Mouse (Mus musculus): ENCODE measurements around the gene Cd200. TPM values are rescaled to one million over a fixed set of nuclear protein-coding genes. Genes with fewer than 3 reads are reported as not detected.
A peak's percentile ranks its signal among the peaks of the same experiment; 100 is the strongest.
"Not testable (repeated sequence)": the region's sequence is repeated elsewhere in the genome, so short reads cannot be mapped to it uniquely, and the experiment has no call there.

Cd200 gene
- polyA plus RNA-seq, 1 experiment from 2014 or later, result 214 TPM

GRCm38 (mm10) chr16:45352875-45353274 is 56.0 kb downstream of the Cd200 start:
- ATAC-seq (replicated peaks), result peak; percentile 77; the same call in 1 of the 2 replicates
- H3K27ac ChIP-seq (replicated peaks), result no peak overlapping the region
- no peak overlapping the region for H3K9ac ChIP-seq (replicated peaks)
- H3K4me3 ChIP-seq, result no peak overlapping the region
- H3K4me2 ChIP-seq (replicated peaks), result no peak overlapping the region
- H3K9me3 ChIP-seq, result no peaks in the 10 kb centered on the region
- H3K27me3 ChIP-seq, result no peaks in the 10 kb centered on the region
- H3K4me1 ChIP-seq, result no peaks in the 10 kb centered on the region
- H3K36me3 ChIP-seq, result no peaks in the 10 kb centered on the region

DNA sequence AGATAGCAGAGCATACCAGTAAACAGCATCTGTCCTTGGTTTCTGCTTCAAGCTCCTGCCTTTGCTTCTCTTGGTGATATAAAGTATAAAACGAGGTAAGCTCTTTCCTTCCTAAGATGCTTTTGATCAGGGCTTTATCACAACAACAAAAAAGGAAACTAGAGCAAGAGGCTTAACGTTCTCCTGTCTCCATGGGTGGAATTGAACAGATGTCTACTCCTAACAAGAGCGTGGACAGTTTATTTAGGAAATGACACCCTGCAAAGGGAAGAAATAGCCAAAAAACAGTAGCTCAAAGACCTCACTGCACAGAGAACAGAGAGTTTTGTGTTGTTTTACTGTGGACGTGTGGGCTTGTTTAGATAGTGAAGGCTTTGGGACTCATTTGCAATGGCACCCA is 58.1 kb downstream of the Cd200 start:
- H3K27me3 ChIP-seq, result no peaks in the 10 kb centered on the region
- no peaks in the 10 kb centered on the region for H3K36me3 ChIP-seq
- no peaks in the 10 kb centered on the region for H3K4me1 ChIP-seq
- 44% methylated on average over 4 of the region's 4 CpGs for WGBS
- no peak for ATAC-seq (replicated peaks)
- no peak overlapping the region for H3K9ac ChIP-seq (replicated peaks)
- H3K4me2 ChIP-seq (replicated peaks), result no peak overlapping the region
- H3K4me3 ChIP-seq, result no peak overlapping the region
- no peak overlapping the region for H3K27ac ChIP-seq (replicated peaks)
- H3K9me3 ChIP-seq, result no peaks in the 10 kb centered on the region

DNA sequence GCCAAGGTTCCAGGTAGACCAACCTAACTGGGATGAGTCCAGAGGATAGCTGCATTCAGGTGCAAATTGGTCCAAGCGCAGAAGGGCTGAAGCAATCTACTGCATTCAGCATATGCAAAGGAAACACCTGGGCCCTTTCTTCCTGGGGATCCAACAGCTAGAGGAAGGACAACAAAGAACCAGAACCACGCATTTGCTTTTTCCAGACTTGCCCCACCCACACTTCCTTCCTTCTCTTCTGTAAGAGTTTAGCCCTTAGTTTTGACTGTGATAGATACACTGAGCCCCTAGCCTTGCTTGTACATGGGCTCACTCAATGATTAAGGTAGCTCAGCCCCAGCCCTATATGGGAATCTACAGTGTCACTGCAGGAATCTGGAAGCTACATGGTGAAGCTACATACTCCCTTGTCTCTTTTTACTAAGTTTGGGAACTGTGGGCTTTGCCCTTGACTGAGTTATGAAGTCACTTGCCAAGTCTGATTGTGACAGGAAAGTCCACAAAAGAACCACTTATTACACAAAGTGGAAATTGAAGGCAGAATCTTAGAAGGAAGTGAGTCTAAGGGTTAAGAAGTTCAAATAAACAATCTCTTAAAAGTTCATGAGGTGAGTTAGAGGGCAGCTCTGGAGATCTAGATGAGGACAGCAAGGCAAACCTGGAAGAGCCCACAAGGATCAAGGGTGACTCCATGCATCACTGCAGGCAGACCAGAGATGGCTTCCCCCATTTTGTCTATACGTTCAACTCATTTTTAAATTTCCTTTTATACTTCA is 59.1 kb downstream of the Cd200 start:
- Histone ChIP-seq H3K4me2 (replicated peaks) (no peak overlapping the region), H3K9me3 (no peaks in the 10 kb centered on the region), H3K9ac (replicated peaks) (no peak overlapping the region), H3K27me3 (no peaks in the 10 kb centered on the region), H3K27ac (replicated peaks) (no peak overlapping the region), H3K36me3 (no peaks in the 10 kb centered on the region), H3K4me3 (no peak overlapping the region), H3K4me1 (no peaks in the 10 kb centered on the region)
- WGBS, result 81% methylated on average over 3 of the region's 3 CpGs
- ATAC-seq (replicated peaks), result no peak

DNA sequence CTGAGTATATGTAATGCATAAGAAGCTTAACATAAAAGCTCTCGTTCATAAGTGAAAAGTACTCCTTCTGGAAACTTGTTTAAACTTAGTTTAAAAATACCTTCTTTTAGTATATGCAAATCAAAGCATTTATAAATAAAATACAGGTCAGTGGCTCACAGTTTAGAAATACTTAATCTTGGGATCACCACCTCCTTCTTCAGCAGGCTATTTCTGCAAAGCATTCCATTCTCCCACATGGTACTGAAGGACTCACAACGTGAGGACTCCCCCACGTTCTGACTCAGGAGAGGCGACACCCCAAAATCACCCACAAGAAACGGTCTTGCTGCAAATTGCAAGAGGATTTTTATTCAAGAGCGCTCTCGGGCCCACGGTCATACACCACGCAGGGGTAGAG is 60.6 kb downstream of the Cd200 start:
- H3K4me3 ChIP-seq; ATAC-seq (replicated peaks); H3K9ac ChIP-seq (replicated peaks); H3K9me3 ChIP-seq; H3K36me3 ChIP-seq; H3K27ac ChIP-seq (replicated peaks); H3K4me1 ChIP-seq; H3K27me3 ChIP-seq; H3K4me2 ChIP-seq (replicated peaks): not testable (repeated sequence)
- WGBS, result 97% methylated on average over 9 of the region's 9 CpGs

DNA sequence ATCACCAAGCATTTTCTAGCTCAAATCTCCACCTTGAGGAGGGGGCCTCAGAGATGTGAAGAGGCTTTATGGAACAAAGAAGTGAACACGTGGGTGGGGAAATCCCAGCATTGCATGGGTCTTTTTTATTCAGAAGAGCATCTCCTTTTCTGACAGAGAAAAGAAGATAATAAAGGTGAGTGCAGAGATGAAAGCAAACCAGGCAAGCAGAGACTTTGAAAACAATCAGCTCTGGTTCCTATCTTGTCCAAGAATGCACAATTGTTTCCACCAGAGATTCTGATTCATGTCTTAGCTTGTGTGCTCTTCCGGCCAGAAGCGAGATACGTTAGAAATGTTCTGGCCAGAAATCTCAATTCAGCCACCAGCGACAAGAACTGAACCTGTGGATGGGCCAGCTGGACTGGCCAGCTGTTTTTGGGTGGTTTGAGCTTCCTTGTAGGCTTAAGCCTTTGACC is 61.9 kb downstream of the Cd200 start:
- no peak for ATAC-seq (replicated peaks)
- no peak overlapping the region for H3K4me3 ChIP-seq
- no peak overlapping the region for H3K9ac ChIP-seq (replicated peaks)
- no peaks in the 10 kb centered on the region for H3K36me3 ChIP-seq
- H3K4me2 ChIP-seq (replicated peaks), result no peak overlapping the region
- H3K27me3 ChIP-seq, result no peaks in the 10 kb centered on the region
- no peak overlapping the region for H3K27ac ChIP-seq (replicated peaks)
- WGBS, result 94% methylated on average over 5 of the region's 5 CpGs
- no peaks in the 10 kb centered on the region for H3K4me1 ChIP-seq
- H3K9me3 ChIP-seq, result no peaks in the 10 kb centered on the region

DNA sequence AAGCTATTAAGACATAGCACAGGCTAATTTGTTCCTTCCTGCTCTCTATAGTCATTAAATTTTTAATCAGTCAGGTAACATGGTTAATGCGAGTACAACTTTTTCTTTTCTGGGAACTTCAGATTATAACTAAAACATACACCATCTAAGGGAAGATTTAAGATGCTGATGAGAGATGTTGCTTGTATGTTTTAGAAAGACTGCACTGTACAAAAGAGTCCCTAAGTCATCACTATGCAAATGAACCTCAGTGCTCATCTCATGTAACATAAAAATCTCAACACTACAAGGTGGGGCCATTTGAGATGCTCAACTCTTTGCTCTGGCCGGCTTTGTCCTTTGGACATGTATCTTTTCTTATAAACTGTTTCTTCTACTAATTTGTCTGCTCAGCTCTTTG is 62.5 kb downstream of the Cd200 start:
- Histone ChIP-seq H3K9me3 (no peaks in the 10 kb centered on the region), H3K36me3 (no peaks in the 10 kb centered on the region), H3K4me3 (no peak overlapping the region), H3K4me2 (replicated peaks) (no peak overlapping the region), H3K27ac (replicated peaks) (no peak overlapping the region), H3K27me3 (no peaks in the 10 kb centered on the region), H3K4me1 (no peaks in the 10 kb centered on the region), H3K9ac (replicated peaks) (no peak overlapping the region)
- ATAC-seq (replicated peaks), result no peak
- WGBS, result 94% methylated on average over 2 of the region's 2 CpGs

DNA sequence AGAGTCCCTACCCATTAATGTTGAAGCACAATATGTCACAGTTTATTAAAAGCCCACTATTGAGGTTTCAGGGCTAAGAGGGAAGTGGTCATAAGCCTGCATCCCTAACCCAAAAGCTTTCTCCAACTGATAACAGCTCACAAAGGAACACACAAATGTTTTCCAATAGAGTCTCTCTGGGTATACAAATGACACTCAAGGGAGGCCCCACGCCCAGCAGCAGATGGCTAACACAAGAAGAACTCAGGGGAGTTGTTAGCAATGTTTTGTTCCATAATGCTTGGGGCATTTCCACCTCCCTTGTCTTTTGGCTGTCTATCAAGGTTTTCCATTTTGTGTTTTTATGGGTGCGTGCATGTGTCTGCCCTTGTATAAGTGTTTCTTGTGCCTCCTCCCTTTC is 64.0 kb downstream of the Cd200 start:
- no peak overlapping the region for H3K9ac ChIP-seq (replicated peaks)
- H3K4me1 ChIP-seq, result no peaks in the 10 kb centered on the region
- no peak overlapping the region for H3K4me3 ChIP-seq
- no peak for ATAC-seq (replicated peaks)
- no peaks in the 10 kb centered on the region for H3K9me3 ChIP-seq
- no peak overlapping the region for H3K27ac ChIP-seq (replicated peaks)
- H3K4me2 ChIP-seq (replicated peaks), result no peak overlapping the region
- no peaks in the 10 kb centered on the region for H3K27me3 ChIP-seq
- no peaks in the 10 kb centered on the region for H3K36me3 ChIP-seq
- 58% methylated on average over 2 of the region's 2 CpGs for whole genome bisulfite sequencing

DNA sequence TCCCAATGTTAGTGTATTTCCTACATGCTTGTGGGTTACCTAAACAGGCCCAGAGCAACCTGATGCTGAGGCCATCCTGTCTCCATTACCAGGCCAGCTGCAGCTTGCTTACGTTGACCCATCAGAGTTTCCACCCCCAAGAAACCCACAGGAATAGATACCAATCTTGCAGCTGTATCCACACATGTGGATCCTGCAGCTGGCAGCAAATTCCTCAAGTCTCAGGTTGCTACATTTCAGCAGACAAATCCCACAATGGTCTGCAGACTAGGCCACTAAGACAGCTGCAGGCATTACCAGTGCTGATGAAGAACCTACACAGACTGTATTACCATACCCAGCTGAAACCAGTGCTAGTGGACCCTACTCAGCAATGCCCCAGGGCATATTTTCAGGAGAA is 72.4 kb downstream of the Cd200 start:
- no peaks in the 10 kb centered on the region for H3K9me3 ChIP-seq
- H3K4me3 ChIP-seq, result no peak overlapping the region
- no peaks in the 10 kb centered on the region for H3K36me3 ChIP-seq
- no peak for ATAC-seq (replicated peaks)
- H3K9ac ChIP-seq (replicated peaks), result no peak overlapping the region
- H3K4me2 ChIP-seq (replicated peaks), result no peak overlapping the region
- no peaks in the 10 kb centered on the region for H3K4me1 ChIP-seq
- H3K27ac ChIP-seq (replicated peaks), result no peak overlapping the region
- no peaks in the 10 kb centered on the region for H3K27me3 ChIP-seq
- WGBS, result 83% methylated on average over 1 of the region's 1 CpGs

DNA sequence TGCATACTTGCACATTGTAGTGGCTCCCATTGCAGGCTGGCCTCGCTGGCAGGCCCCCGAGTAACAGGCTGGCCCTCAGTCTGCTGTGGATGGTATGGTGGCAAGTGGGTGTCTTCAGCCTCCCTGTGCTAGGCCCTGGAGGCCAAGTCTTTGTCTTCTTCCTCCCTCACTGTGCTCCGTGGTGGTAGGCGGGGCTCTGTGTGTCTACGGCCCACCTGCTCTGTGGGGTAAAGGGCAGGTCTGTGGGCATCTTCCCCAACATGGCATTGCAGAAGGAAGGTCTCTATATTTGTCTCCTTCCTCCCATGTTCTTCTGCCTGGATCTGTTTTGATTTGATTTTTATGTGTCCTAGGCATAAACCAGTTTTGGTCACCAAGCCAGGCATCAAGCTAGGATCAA is 74.0 kb downstream of the Cd200 start:
- H3K27ac ChIP-seq (replicated peaks), result no peak overlapping the region
- no peak for ATAC-seq (replicated peaks)
- no peaks in the 10 kb centered on the region for H3K36me3 ChIP-seq
- no peaks in the 10 kb centered on the region for H3K9me3 ChIP-seq
- H3K9ac ChIP-seq (replicated peaks), result no peak overlapping the region
- no peak overlapping the region for H3K4me2 ChIP-seq (replicated peaks)
- H3K27me3 ChIP-seq, result no peaks in the 10 kb centered on the region
- WGBS, result 92% methylated on average over 5 of the region's 5 CpGs
- H3K4me3 ChIP-seq, result no peak overlapping the region
- no peaks in the 10 kb centered on the region for H3K4me1 ChIP-seq

DNA sequence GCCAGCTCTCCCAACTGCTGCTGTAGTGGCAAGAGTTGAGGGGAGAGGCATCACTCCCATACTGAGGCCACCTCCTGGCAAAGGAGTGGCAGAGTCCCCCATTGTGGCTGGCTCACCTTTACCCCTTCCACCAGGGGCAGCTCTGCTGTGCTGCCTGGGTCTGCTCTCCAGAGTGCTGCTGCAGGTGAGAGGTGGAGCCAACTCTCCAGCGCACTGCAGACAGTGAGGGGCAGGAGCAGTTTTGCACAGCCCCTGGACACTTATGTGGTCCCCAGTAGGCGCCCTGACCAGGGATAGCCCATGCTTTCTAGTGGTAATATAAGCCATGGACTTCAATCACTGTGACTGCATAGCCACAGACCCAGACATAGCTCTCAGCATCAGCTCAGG is 74.5 kb downstream of the Cd200 start:
- no peaks in the 10 kb centered on the region for H3K4me1 ChIP-seq
- no peak overlapping the region for H3K4me3 ChIP-seq
- WGBS, result 86% methylated on average over 2 of the region's 2 CpGs
- H3K4me2 ChIP-seq (replicated peaks), result no peak overlapping the region
- ATAC-seq (replicated peaks), result no peak
- H3K9ac ChIP-seq (replicated peaks), result no peak overlapping the region
- no peak overlapping the region for H3K27ac ChIP-seq (replicated peaks)
- H3K27me3 ChIP-seq, result no peaks in the 10 kb centered on the region
- H3K36me3 ChIP-seq, result no peaks in the 10 kb centered on the region
- H3K9me3 ChIP-seq, result no peaks in the 10 kb centered on the region

- H3K9me3 ChIP-seq, result no peaks in the 10 kb centered on the region
- no peak overlapping the region for H3K27ac ChIP-seq (replicated peaks)
- no peak overlapping the region for H3K9ac ChIP-seq (replicated peaks)
- ATAC-seq (replicated peaks), result no peak
- no peaks in the 10 kb centered on the region for H3K36me3 ChIP-seq
- H3K4me3 ChIP-seq, result no peak overlapping the region
- H3K4me2 ChIP-seq (replicated peaks), result no peak overlapping the region
- 90% methylated on average over 8 of the region's 8 CpGs for WGBS
- no peaks in the 10 kb centered on the region for H3K4me1 ChIP-seq
- H3K27me3 ChIP-seq, result no peaks in the 10 kb centered on the region
These were observed 75.0 kb downstream of the Cd200 start for GRCm38 (mm10) chr16:45333678-45334375.

DNA sequence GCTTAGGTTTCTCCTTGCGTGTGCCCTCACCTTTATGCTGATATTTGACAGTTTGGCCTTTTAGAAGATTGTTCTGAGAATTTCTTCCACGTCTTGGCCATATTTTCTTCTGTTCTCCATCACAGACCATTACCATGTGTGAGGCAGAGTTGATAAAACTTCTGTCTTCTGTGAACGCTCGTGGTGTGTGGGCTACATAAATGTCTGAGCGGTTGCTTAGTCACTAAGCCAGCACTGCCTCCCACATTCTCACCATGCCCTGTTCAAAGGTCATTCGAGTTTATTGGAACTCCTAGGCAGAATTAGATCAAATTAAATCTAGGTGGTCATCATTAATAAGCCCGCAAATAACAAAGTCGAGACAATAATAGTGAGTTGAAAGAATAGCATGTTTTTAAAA is 76.3 kb downstream of the Cd200 start:
- H3K9ac ChIP-seq (replicated peaks), result no peak overlapping the region
- H3K27ac ChIP-seq (replicated peaks), result no peak overlapping the region
- 72% methylated on average over 8 of the region's 8 CpGs for WGBS
- no peak overlapping the region for H3K4me3 ChIP-seq
- H3K4me1 ChIP-seq, result no peaks in the 10 kb centered on the region
- no peaks in the 10 kb centered on the region for H3K27me3 ChIP-seq
- no peak for ATAC-seq (replicated peaks)
- H3K9me3 ChIP-seq, result no peaks in the 10 kb centered on the region
- no peaks in the 10 kb centered on the region for H3K36me3 ChIP-seq
- H3K4me2 ChIP-seq (replicated peaks), result no peak overlapping the region
